Mouse (Mus musculus) MEL (cell line): ENCODE measurements around the gene Mcm3ap. TPM values are rescaled to one million over a fixed set of nuclear protein-coding genes. Genes with fewer than 3 reads are reported as not detected.

Experiments used
- DNase-seq: peaks from one replicate; pipeline ENCODE4 v3.0.0; 2011; ENCODE audit warnings: low read depth, low spot score
- H3K27ac ChIP-seq: 2 replicates; pipeline ENCODE4 v1.5.1; 2012; ENCODE audit warnings: low read depth, mild to moderate bottlenecking, control low read depth, low read length, moderate library complexity; ENCODE audit not compliant: control insufficient read depth
- H3K27me3 ChIP-seq, 2 experiments: fragments of 150-350 bp in 1 of 2; sonication (generic) in 1 of 2; 2 replicates each; pipeline ENCODE4 v1.6.1; 2012; ENCODE audit warnings: low read length in 2 of 2, mild to moderate bottlenecking in 2 of 2, improper control_type of control experiment in 1 of 2, moderate library complexity in 1 of 2; ENCODE audit not compliant: insufficient read depth in 2 of 2, control insufficient read depth in 1 of 2
- H3K36me3 ChIP-seq, 2 experiments: 2 replicates each; pipeline ENCODE4 v1.6.1; 2012 to 2014; ENCODE audit warnings: low read length in 2 of 2, improper control_type of control experiment in 1 of 2, inconsistent platforms in 1 of 2, mild to moderate bottlenecking in 1 of 2; ENCODE audit not compliant: insufficient read depth in 2 of 2, control insufficient read depth in 1 of 2
- H3K4me1 ChIP-seq, 2 experiments: fragments of 150-350 bp in 1 of 2; sonication (generic) in 1 of 2; 2 replicates each; pipeline ENCODE4 v1.6.1; 2012; ENCODE audit warnings: low read length in 2 of 2, improper control_type of control experiment in 1 of 2, mild to moderate bottlenecking in 1 of 2; ENCODE audit not compliant: insufficient read depth in 2 of 2, control insufficient read depth in 1 of 2
- H3K4me3 ChIP-seq, 2 experiments: fragments of 150-350 bp in 1 of 2; sonication (generic) in 1 of 2; 2 replicates each; pipeline ENCODE4 v1.5.1; 2012; ENCODE audit warnings: low read depth in 2 of 2, low read length in 2 of 2, mild to moderate bottlenecking in 2 of 2, moderate library complexity in 2 of 2, control low read depth in 1 of 2, improper control_type of control experiment in 1 of 2; ENCODE audit not compliant: control insufficient read depth in 1 of 2, insufficient read depth in 1 of 2
- H3K79me2 ChIP-seq: 2 replicates; pipeline ENCODE4 v1.6.1; 2012; ENCODE audit warnings: mild to moderate bottlenecking, low read length, moderate library complexity; ENCODE audit not compliant: control insufficient read depth, poor library complexity, insufficient read depth
- H3K9ac ChIP-seq: 2 replicates; pipeline ENCODE4 v1.6.1; 2012; ENCODE audit warnings: low read depth, mild to moderate bottlenecking, control low read depth, low read length, moderate library complexity; ENCODE audit not compliant: control insufficient read depth, poor library complexity, severe bottlenecking
- H3K9me3 ChIP-seq: fragments of 150-350 bp; sonication (generic); replicated peaks from 2 replicates; pipeline ENCODE4 v1.6.1; 2012; ENCODE audit warnings: mild to moderate bottlenecking, low read length, improper control_type of control experiment, moderate library complexity; ENCODE audit not compliant: insufficient read depth
- BHLHE40 ChIP-seq: IDR thresholded peaks from 2 replicates; pipeline ENCODE4 v1.6.1; 2012; ENCODE audit warnings: low read depth, mild to moderate bottlenecking, inconsistent platforms, low read length, improper control_type of control experiment, borderline replicate concordance
- CHD1 ChIP-seq: IDR thresholded peaks from 2 replicates; pipeline ENCODE4 v1.6.1; 2012; ENCODE audit warnings: low read depth, mild to moderate bottlenecking, inconsistent platforms, low read length, improper control_type of control experiment
- ETS1 ChIP-seq: IDR thresholded peaks from 2 replicates; pipeline ENCODE4 v1.6.1; 2012; ENCODE audit warnings: low read depth, mild to moderate bottlenecking, inconsistent platforms, low read length, improper control_type of control experiment, moderate library complexity
- GATA1 ChIP-seq: IDR thresholded peaks from 2 replicates; pipeline ENCODE4 v1.6.1; 2011; ENCODE audit warnings: low read depth, low read length, improper control_type of control experiment
- HCFC1 ChIP-seq: IDR thresholded peaks from 2 replicates; pipeline ENCODE4 v1.6.1; 2012; ENCODE audit warnings: low read depth, mild to moderate bottlenecking, inconsistent platforms, low read length, improper control_type of control experiment, moderate library complexity
- JUND ChIP-seq: IDR thresholded peaks from 2 replicates; pipeline ENCODE4 v1.6.1; 2011; ENCODE audit warnings: low read depth, mild to moderate bottlenecking, improper control_type of control experiment, low read length
- MAZ ChIP-seq: IDR thresholded peaks from 2 replicates; pipeline ENCODE4 v1.6.1; 2012; ENCODE audit warnings: low read depth, mild to moderate bottlenecking, inconsistent platforms, low read length, improper control_type of control experiment
- MYB ChIP-seq: IDR thresholded peaks from 2 replicates; pipeline ENCODE4 v1.6.1; 2011; ENCODE audit warnings: mild to moderate bottlenecking, low read depth, low read length, improper control_type of control experiment
- NRF1 ChIP-seq: IDR thresholded peaks from 2 replicates; pipeline ENCODE4 v1.6.1; 2014; ENCODE audit warnings: low read depth, mild to moderate bottlenecking, inconsistent platforms, low read length, improper control_type of control experiment, moderate library complexity; ENCODE audit not compliant: poor library complexity, insufficient read depth, severe bottlenecking
- POLR2AphosphoS5 ChIP-seq: IDR thresholded peaks from 2 replicates; pipeline ENCODE4 v1.6.1; 2012; ENCODE audit warnings: low read depth, borderline replicate concordance, mild to moderate bottlenecking, inconsistent platforms, low read length, moderate library complexity, mixed read lengths
- RAD21 ChIP-seq: IDR thresholded peaks from 2 replicates; pipeline ENCODE4 v1.6.1; 2011; ENCODE audit warnings: mild to moderate bottlenecking, low read depth, low read length, improper control_type of control experiment
- TCF12 ChIP-seq: IDR thresholded peaks from 2 replicates; pipeline ENCODE4 v1.6.1; 2014; ENCODE audit warnings: low read depth, mild to moderate bottlenecking, inconsistent platforms, low read length, improper control_type of control experiment, moderate library complexity
- USF2 ChIP-seq, 2 experiments: IDR thresholded peaks; 2 replicates each; pipeline ENCODE4 v1.6.1; 2011 to 2012; ENCODE audit warnings: improper control_type of control experiment in 2 of 2, low read length in 2 of 2, borderline replicate concordance in 1 of 2, inconsistent platforms in 1 of 2, low read depth in 1 of 2, mild to moderate bottlenecking in 1 of 2; ENCODE audit not compliant: insufficient read depth in 1 of 2
- ZC3H11A ChIP-seq: IDR thresholded peaks from 2 replicates; pipeline ENCODE4 v1.6.1; 2012; ENCODE audit warnings: low read depth, mild to moderate bottlenecking, inconsistent platforms, low read length, improper control_type of control experiment
- ZNF384 ChIP-seq: IDR thresholded peaks from 2 replicates; pipeline ENCODE4 v1.6.1; 2012; ENCODE audit warnings: low read depth, mild to moderate bottlenecking, inconsistent platforms, low read length, improper control_type of control experiment
- polyA plus RNA-seq, 2 experiments: library from polyadenylated mRNA; stranded (reverse) in 1 of 2; unstranded in 1 of 2; fragments of >175 nt in 1 of 2; fragments of >200 nt in 1 of 2; gene quantifications; 2 replicates each; pipeline versions ENCODE4 v1.2.1 to v1.2.4; 2012; ENCODE audit warnings: low replicate concordance in 2 of 2, low read depth in 1 of 2; ENCODE audit not compliant: insufficient read length in 2 of 2, insufficient read depth in 1 of 2, missing spikeins in 1 of 2
- total RNA-seq: library from RNA; depleted of rRNA; stranded (reverse); fragments of 300-350 nt; gene quantifications from 2 replicates; pipeline ENCODE4 v1.2.3, GENCODE M21; 2012

Gene Mcm3ap
- total and polyA plus RNA-seq, 3 experiments, result 39.6 to 57.0 TPM; not detected in 1

DNA sequence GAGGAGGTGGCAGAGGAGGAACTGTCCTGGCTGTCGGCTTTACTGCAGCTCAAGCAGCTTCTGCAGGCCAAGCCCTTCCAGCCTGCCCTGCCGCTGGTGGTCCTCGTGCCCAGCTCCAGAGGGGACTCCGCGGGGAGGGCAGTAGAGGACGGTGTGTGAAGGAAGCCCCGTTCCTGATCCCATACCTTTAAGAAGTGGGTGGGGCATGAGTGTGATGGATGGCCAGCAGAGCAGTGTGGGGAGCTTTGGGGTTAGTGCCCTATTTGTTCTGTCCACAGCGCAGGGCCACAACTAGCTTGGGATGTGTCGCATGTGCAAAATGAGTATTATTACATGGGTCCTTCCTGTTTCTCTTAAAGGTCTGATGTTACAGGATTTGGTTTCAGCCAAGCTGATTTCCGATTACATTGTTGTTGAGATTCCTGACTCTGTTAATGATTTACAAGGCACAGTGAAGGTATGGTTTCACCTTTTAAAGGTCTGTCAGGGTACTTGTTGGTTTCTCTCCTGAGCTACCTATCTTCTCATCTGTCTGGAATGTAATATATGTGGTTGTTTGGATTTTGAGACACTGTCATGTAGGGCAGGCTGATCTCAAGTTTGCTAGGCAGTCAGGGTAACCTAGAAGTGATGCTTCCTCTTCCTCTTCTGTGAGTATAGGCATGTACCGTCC is 35.7 kb downstream of the Mcm3ap start:
- no peaks in the 10 kb centered on the region for H3K9me3 ChIP-seq

DNA sequence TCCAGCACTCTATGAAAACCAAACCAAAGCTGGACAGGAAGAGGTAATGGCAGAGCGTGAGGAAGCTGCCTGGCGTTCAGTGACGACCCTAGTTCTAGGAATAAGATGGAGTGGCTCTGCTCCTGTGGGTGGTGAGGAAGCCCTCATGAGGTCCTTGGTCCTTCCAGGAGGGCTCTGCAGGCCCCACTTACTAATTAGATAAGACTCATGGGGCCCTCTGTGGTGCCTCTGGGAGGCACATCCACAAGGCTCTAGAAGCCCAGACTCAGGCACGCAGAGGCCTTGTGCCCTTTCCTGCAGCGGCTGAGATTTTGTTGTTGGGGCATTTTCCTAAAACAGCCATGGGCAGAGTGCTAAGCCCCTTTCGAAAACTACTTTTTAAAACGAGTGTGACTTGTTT is 37.1 kb downstream of the Mcm3ap start:
- DNase-seq, result no peak
- Histone ChIP-seq H3K9me3 (no peaks in the 10 kb centered on the region), H3K27ac (no peak overlapping the region), H3K9ac (no peak overlapping the region), H3K79me2 (no peaks in the 10 kb centered on the region), H3K4me1 (no peaks in the 10 kb centered on the region), H3K4me3 (no peak overlapping the region), H3K36me3 (peaks cover 0 to 14% of the 10 kb centered on the region in 2 experiments; a peak in 2 of 4 replicates), H3K27me3 (no peaks in the 10 kb centered on the region)
- no peak for TF ChIP-seq JUND
- no peak for TF ChIP-seq BHLHE40
- TF ChIP-seq RAD21, result no peak
- TF ChIP-seq GATA1, result no peak
- TF ChIP-seq MYB, result no peak
- TF ChIP-seq POLR2AphosphoS5, result no peak
- no peak for TF ChIP-seq MAZ
- peak; percentile 46; the same call in 1 of the 2 replicates for TF ChIP-seq ZNF384

More for the DNA sequence above, 35.7 kb downstream of the Mcm3ap start:
- peaks cover 0 to 16% of the 10 kb centered on the region in 2 experiments; a peak in 2 of 4 replicates for H3K36me3 ChIP-seq
- H3K27me3 ChIP-seq, result no peaks in the 10 kb centered on the region
- no peak for DNase-seq
- TF ChIP-seq HCFC1, result no peak
- TF ChIP-seq ZC3H11A, result no peak
- TF ChIP-seq CHD1, result no peak
- TF ChIP-seq NRF1, result no peak
- TF ChIP-seq ETS1, result no peak
- TF ChIP-seq TCF12, result no peak
- TF ChIP-seq USF2 (IDR thresholded peaks at IDR 0.05; ENCODE audit: borderline replicate concordance in 1 of 2, insufficient read depth in 1 of 2, low read depth in 1 of 2, low read length in 2 of 2), result no peak
- H3K4me3 ChIP-seq, result no peak overlapping the region
- no peaks in the 10 kb centered on the region for H3K79me2 ChIP-seq
- no peak overlapping the region for H3K27ac ChIP-seq
- no peaks in the 10 kb centered on the region for H3K4me1 ChIP-seq
- H3K9ac ChIP-seq, result no peak overlapping the region
